Mouse (Mus musculus): ENCODE results near the gene Ormdl1.

- TF ChIP-seq POLR2A (IDR thresholded peaks at IDR 0.05; ENCODE audit: insufficient read length, low read depth), result no peak
- no peak for TF ChIP-seq MAX (IDR thresholded peaks at IDR 0.05; ENCODE audit: low read depth)
- no peak for TF ChIP-seq E2F4 (IDR thresholded peaks at IDR 0.05; ENCODE audit: insufficient read depth)
- no peak for TF ChIP-seq POLR2AphosphoS2 (IDR thresholded peaks at IDR 0.05; ENCODE audit: insufficient read length, low read depth)
- TF ChIP-seq TCF12 (IDR thresholded peaks at IDR 0.05; ENCODE audit: insufficient read depth, poor library complexity, severe bottlenecking), result no peak
- no peak for TF ChIP-seq MYOD1 (IDR thresholded peaks at IDR 0.05; ENCODE audit: control insufficient read depth in 1 of 3, insufficient read length in 2 of 3, low read depth in 2 of 3)
- no peak for TF ChIP-seq REST (IDR thresholded peaks at IDR 0.05; ENCODE audit: insufficient read depth, insufficient read length)
- TF ChIP-seq MYOG (IDR thresholded peaks at IDR 0.05; ENCODE audit: control insufficient read depth in 1 of 3, insufficient read depth in 1 of 3, insufficient read length in 2 of 3, low read depth in 2 of 3), result no peak
- TF ChIP-seq USF1 (IDR thresholded peaks at IDR 0.05; ENCODE audit: low read depth), result no peak
- no peak for TF ChIP-seq CEBPB (IDR thresholded peaks at IDR 0.05; ENCODE audit: insufficient read depth, poor library complexity, severe bottlenecking)
- TF ChIP-seq TCF3 (IDR thresholded peaks at IDR 0.05; ENCODE audit: insufficient read length, low read depth), result no peak
- TF ChIP-seq SRF (IDR thresholded peaks at IDR 0.05; ENCODE audit: control insufficient read depth, insufficient read length, low read depth), result no peak
These were observed 28.1 kb downstream of the Ormdl1 start for GRCm38 (mm10) chr1:53324827-53325494.
